Mouse (Mus musculus): ENCODE results near the gene Oscar. TPM values are rescaled to one million over a fixed set of nuclear protein-coding genes. Genes with fewer than 3 reads are reported as not detected.
"Not testable (repeated sequence)": the region's sequence is repeated elsewhere in the genome, so short reads cannot be mapped to it uniquely, and the experiment has no call there.

Oscar gene
- polyA plus RNA-seq, 1 experiment from 2014 or later: 0.27 TPM

DNA sequence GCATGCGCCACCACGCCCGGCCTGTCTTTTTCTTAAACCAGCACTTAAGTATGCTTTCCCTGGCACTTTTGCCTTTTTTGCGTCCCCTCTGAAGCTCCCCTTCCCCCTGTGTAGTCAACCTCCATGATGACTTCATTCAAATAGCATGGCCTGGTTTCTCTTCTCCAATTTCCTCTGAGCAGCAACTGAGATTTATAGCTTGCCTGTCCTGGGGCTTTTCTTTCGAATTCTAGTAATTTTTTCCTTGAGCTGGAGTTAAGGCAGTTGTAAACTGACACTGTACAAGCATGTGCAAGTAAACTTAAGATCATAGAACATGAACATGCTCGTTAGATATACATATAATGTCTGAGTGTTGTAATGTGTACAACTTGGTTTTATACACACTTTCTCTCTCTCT lies 8.6 kb downstream of the Oscar start:
- Histone ChIP-seq H3K36me3 (no peaks in the 10 kb centered on the region), H3K27me3 (no peaks in the 10 kb centered on the region), H3K4me2 (replicated peaks) (no peak overlapping the region), H3K4me1 (no peaks in the 10 kb centered on the region), H3K9ac (no peak overlapping the region), H3K4me3 (no peak overlapping the region), H3K9me3 (replicated peaks) (no peaks in the 10 kb centered on the region), H3K27ac (no peak overlapping the region)
- WGBS: 90% methylated on average over 6 of the region's 6 CpGs
- no peak for ATAC-seq (ENCODE audit: low FRiP score)

DNA sequence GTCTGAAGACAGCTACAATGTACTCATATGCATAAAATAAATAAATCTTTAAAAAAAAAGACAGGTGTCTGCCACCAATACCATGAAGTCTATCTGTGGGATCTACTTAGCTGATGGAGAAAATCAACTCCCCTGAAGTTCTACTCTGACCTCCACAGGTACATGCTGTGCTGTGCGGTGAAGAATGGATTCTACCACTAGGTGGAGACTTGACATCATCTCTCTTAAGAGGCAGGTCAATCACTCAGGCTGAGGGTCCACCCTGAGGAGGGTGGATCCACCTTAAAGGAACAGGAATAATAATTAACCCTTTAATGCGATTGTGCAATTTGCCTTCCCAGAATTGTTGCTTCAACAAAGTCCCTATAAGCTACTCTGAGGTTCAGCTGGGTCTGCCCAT lies 9.2 kb downstream of the Oscar start:
- no peaks in the 10 kb centered on the region for H3K9me3 ChIP-seq (replicated peaks)
- no peak overlapping the region for H3K9ac ChIP-seq
- no peaks in the 10 kb centered on the region for H3K36me3 ChIP-seq
- WGBS: 17% methylated on average over 2 of the region's 2 CpGs
- no peak overlapping the region for H3K4me3 ChIP-seq
- H3K4me1 ChIP-seq: no peaks in the 10 kb centered on the region
- no peak for ATAC-seq (ENCODE audit: low FRiP score)
- no peak overlapping the region for H3K4me2 ChIP-seq (replicated peaks)
- H3K27ac ChIP-seq: no peak overlapping the region
- H3K27me3 ChIP-seq: no peaks in the 10 kb centered on the region

DNA sequence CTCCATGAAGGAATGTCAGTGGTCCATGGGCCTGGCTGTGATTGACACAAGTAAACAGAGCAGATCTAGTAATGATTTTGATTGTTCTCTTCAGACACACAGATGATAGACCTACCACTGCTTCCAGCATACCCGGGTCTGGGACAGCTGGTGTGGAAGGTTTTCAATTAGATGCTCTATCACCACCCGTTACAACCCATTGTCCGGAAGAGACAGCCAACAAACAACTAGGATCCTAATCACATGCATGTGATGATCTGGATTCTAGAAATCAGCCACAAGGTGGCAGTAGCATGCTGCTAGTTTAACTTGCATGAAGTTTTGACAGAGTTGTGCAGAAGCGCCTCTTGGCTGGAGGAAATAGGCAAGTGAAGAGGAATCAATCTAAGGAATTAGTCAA lies 14.8 kb downstream of the Oscar start:
- peak; percentile 32; the same call in 1 of the 2 replicates for ATAC-seq (ENCODE audit: low FRiP score)
- no peaks in the 10 kb centered on the region for H3K27me3 ChIP-seq

DNA sequence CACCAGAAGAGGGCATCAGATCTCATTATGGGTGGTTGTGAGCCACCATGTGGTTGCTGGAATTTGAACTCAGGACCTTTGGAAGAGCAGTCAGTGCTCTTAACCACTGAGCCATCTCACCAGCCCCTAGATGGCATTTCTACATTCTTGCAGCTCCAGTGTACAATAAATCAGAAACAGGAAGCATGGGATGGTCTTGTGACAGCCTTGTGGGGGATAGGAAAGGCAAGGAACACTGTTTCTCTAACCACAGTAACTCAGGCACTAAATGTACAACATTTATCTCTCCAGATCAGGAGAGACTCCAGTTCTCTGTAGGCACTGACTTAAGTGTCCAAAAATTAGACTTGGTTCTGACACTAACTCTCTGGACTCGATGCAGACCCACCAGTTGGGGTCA lies 18.2 kb downstream of the Oscar start:
- not testable (repeated sequence) for ATAC-seq (ENCODE audit: low FRiP score); H3K27me3 ChIP-seq; H3K9ac ChIP-seq; H3K4me1 ChIP-seq; H3K27ac ChIP-seq; H3K4me2 ChIP-seq (replicated peaks); H3K36me3 ChIP-seq; H3K4me3 ChIP-seq; H3K9me3 ChIP-seq (replicated peaks)
- WGBS: 64% methylated on average over 1 of the region's 1 CpGs

More for the DNA sequence above, 14.8 kb downstream of the Oscar start:
- H3K4me3 ChIP-seq: no peak overlapping the region
- H3K27ac ChIP-seq: no peak overlapping the region
- H3K9me3 ChIP-seq (replicated peaks): no peaks in the 10 kb centered on the region
- no peaks in the 10 kb centered on the region for H3K4me1 ChIP-seq
- H3K36me3 ChIP-seq: no peaks in the 10 kb centered on the region
- 17% methylated on average over 4 of the region's 4 CpGs for WGBS
- H3K4me2 ChIP-seq (replicated peaks): no peak overlapping the region
- no peak overlapping the region for H3K9ac ChIP-seq

DNA sequence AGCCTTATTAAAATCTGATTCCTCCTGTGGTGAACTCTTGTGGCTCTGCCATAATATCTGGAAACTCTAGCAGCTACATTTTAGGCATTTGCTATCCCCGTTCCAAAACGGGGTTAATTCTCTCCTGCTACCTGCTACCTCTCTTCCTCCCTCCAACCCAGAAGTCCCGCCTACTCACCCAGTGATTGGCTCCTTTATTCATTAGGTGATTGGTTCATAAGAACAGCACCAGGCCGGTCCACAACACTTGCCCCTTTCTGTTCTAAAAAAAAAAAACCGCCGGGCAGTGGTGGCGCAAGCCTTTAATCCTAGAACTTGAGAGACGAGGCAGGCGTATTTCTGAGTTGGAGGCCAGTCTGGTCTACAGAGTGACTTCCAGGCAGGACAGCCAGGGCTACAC lies 20.8 kb downstream of the Oscar start:
- Histone ChIP-seq H3K4me2 (replicated peaks) (0 out of 2 replicates have a peak overlapping the region, but pooled peaks have one; percentile 8), H3K27me3 (no peaks in the 10 kb centered on the region), H3K36me3 (no peaks in the 10 kb centered on the region), H3K27ac (no peak overlapping the region), H3K9me3 (replicated peaks) (no peaks in the 10 kb centered on the region), H3K4me1 (no peaks in the 10 kb centered on the region), H3K4me3 (no peak overlapping the region), H3K9ac (no peak overlapping the region)
- WGBS: 18% methylated on average over 9 of the region's 9 CpGs
- no peak for ATAC-seq (ENCODE audit: low FRiP score)

DNA sequence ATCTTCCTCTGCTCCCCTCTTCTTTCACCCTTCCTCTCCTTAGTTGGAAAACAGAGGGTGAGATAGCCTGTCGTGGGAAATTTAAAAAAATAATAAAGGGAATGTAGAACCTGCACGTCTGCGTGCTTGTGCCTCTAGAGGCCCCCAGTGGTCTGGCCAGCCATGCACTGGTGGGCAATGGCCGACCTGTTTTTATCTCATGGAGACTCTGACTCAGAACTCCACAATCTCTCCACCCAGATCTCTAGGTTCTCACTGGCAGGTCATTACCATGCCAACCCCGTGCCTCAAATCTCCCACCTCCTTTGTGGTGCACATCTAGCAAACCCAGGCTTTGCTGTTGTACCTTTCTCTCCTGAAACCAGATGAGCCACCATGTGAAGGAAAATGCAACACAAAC lies 21.3 kb downstream of the Oscar start:
- no peaks in the 10 kb centered on the region for H3K36me3 ChIP-seq
- WGBS: 25% methylated on average over 5 of the region's 5 CpGs

DNA sequence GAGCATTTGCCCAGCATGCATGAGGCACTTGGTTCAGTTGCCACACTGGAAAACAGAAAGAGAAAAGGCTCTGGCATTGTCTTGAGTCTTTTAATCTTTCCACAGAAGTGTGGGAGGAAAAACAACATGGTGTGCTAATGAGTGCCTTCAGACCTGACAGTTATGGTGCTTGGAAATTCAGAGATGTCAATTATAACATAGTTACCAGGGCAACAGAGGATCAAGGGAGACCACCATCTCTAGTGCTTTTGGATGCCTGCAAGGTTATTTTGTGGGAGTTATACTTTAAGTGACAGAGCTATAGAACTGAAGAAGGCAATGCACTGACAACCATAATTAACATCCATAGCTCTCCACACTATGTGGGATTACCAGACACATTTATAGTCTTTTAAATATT lies 22.1 kb downstream of the Oscar start:
- no peak overlapping the region for H3K27ac ChIP-seq
- no peaks in the 10 kb centered on the region for H3K9me3 ChIP-seq (replicated peaks)
- no peak for ATAC-seq (ENCODE audit: low FRiP score)
- H3K27me3 ChIP-seq: no peaks in the 10 kb centered on the region
- no peaks in the 10 kb centered on the region for H3K4me1 ChIP-seq
- no peak overlapping the region for H3K4me2 ChIP-seq (replicated peaks)
- H3K36me3 ChIP-seq: no peaks in the 10 kb centered on the region
- no peak overlapping the region for H3K4me3 ChIP-seq
- no peak overlapping the region for H3K9ac ChIP-seq

More for the DNA sequence above, 21.3 kb downstream of the Oscar start:
- no peak overlapping the region for H3K27ac ChIP-seq
- no peak overlapping the region for H3K4me3 ChIP-seq
- H3K9ac ChIP-seq: no peak overlapping the region
- H3K4me1 ChIP-seq: no peaks in the 10 kb centered on the region
- H3K4me2 ChIP-seq (replicated peaks): 0 out of 2 replicates have a peak overlapping the region, but pooled peaks have one; percentile 8
- no peaks in the 10 kb centered on the region for H3K9me3 ChIP-seq (replicated peaks)
- no peak for ATAC-seq (ENCODE audit: low FRiP score)
- H3K27me3 ChIP-seq: no peaks in the 10 kb centered on the region

DNA sequence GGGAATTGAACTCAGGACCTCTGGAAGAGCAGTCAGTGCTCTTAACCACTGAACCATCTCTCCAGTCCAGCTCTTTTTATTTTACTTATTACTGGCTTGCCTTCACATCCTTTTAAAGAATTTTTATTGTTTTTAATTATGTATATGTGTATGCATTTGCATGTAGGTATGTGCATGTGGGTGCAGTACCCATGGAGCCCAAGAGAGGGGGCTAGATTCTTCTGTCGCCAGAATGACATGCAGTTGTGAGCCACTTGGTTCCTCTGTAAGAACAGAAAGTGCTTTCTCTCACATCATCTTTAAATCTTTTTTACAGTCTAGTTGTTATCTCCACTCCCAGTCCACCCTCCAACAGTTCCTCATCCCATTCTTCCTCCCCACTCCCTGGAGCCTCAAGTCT lies 24.4 kb downstream of the Oscar start:
- no peak overlapping the region for H3K4me3 ChIP-seq
- H3K9me3 ChIP-seq (replicated peaks): no peaks in the 10 kb centered on the region
- no peaks in the 10 kb centered on the region for H3K36me3 ChIP-seq
- H3K4me1 ChIP-seq: no peaks in the 10 kb centered on the region
- no peaks in the 10 kb centered on the region for H3K27me3 ChIP-seq
- ATAC-seq (ENCODE audit: low FRiP score): no peak
- no peak overlapping the region for H3K9ac ChIP-seq
- WGBS: 68% methylated on average over 1 of the region's 1 CpGs
- H3K27ac ChIP-seq: no peak overlapping the region
- H3K4me2 ChIP-seq (replicated peaks): no peak overlapping the region

DNA sequence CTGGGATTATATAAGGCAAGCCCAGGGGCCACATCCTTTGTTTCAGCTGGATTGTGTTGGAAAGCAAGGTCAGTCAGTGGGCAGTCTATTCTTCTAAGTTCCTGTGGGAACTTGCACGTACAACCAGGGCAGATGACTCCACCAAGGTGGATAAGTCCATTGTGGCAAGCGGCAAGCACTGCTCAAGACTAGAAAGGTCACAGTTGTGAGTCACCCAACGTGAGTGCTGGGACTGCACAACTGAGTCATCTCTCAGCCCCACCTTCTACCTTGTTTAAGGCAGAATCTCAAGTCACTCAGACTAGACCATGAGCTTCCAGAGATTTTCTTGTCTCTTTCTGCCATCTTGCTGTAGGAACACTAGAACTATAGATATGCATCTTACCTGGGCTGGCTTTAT lies 25.4 kb downstream of the Oscar start:
- Histone ChIP-seq H3K36me3 (no peaks in the 10 kb centered on the region), H3K4me2 (replicated peaks) (no peak overlapping the region), H3K9ac (no peak overlapping the region), H3K27me3 (no peaks in the 10 kb centered on the region), H3K9me3 (replicated peaks) (no peaks in the 10 kb centered on the region), H3K4me3 (no peak overlapping the region), H3K27ac (no peak overlapping the region), H3K4me1 (no peaks in the 10 kb centered on the region)
- ATAC-seq (ENCODE audit: low FRiP score): no peak
- WGBS: 89% methylated on average over 3 of the region's 3 CpGs

DNA sequence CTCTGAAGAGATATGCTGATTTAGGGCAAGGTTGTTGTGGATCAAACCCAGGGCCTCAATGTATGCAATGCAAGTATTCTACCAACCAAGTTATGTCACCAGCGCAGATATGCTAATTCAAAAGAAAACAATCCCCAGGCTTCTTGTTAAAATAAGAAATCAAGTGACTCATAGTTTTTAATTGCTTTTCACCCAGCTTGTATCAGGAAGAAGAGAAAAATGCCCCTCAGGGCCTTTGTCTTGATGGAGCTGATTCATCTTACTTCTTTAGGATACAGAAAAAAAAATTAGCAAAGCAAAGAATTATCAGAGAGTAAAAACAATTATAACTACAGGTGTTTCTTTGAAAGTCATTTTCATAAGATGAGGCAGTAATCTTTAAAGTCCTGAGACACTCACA lies 28.7 kb downstream of the Oscar start:
- Histone ChIP-seq H3K9me3 (replicated peaks) (no peaks in the 10 kb centered on the region), H3K4me1 (no peaks in the 10 kb centered on the region), H3K9ac (no peak overlapping the region), H3K4me2 (replicated peaks) (no peak overlapping the region), H3K4me3 (no peak overlapping the region), H3K27me3 (no peaks in the 10 kb centered on the region), H3K27ac (no peak overlapping the region), H3K36me3 (no peaks in the 10 kb centered on the region)
- no peak for ATAC-seq (ENCODE audit: low FRiP score)
- WGBS: 69% methylated on average over 1 of the region's 1 CpGs

DNA sequence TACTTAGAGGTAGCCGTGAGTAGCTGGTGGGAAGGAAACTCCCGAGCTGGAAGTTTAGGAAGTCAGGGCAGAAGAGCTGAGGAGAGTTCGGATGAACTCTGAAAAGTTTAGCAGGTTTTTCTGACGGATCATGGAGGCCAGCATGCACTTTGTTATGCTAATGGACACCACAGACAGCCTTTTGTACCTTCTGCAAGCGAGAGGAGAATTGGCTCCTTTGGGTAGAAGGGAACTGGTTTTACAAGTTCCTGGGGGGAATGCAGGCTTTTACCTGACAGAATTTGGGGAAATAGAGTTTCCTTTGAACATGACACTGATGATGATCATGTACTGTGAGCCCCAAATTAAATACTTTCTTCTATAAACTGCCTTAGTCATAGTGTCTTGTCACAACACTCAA lies 29.7 kb downstream of the Oscar start:
- WGBS: 5% methylated on average over 5 of the region's 5 CpGs
- no peak overlapping the region for H3K4me3 ChIP-seq
- H3K4me1 ChIP-seq: no peaks in the 10 kb centered on the region
- no peak overlapping the region for H3K4me2 ChIP-seq (replicated peaks)
- H3K27me3 ChIP-seq: no peaks in the 10 kb centered on the region
- no peak for ATAC-seq (ENCODE audit: low FRiP score)
- no peaks in the 10 kb centered on the region for H3K36me3 ChIP-seq
- no peak overlapping the region for H3K9ac ChIP-seq
- no peaks in the 10 kb centered on the region for H3K9me3 ChIP-seq (replicated peaks)
- no peak overlapping the region for H3K27ac ChIP-seq

DNA sequence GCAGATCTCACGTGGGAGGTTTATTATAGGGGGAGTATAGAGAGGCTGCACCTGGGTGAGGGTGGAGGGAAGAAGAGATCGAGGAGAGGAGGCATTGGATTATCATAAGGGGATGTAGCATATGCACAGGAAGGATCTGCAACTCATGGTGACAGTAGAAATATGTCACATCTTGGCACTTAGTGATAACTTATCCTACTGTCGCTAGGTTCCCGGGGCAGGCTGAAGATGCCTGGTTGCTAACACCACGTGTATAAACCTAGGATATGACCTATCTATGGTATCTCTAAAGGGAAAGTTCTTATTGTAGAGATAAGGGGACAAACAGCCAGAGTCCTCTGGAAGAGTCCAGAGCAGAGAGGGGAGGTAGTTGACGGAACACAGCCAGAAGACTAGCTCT lies 30.2 kb downstream of the Oscar start:
- WGBS: 15% methylated on average over 6 of the region's 6 CpGs
- Histone ChIP-seq H3K4me1 (no peaks in the 10 kb centered on the region), H3K4me3 (no peak overlapping the region)

DNA sequence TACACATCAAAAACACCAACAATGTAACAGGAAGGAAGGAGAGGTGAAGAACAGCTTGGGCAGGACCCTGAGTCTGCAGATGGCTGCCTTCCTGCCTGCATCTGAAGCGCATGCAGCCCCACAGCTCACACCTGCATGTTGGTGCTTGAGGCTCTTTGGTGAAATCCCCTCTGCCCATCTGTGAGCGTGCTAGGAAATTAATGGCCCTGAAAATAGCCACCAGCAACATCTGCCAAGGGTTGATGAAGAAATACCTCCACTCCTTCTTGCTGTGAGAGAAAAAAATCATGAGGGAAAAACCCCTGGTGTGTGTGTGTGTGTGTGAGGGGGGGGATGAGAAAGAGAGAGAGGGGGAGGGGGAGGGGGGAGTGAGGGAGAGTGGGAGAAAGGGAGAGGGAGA lies 35.9 kb downstream of the Oscar start:
- Histone ChIP-seq H3K9ac (no peak overlapping the region), H3K27me3 (no peaks in the 10 kb centered on the region), H3K27ac (no peak overlapping the region), H3K36me3 (no peaks in the 10 kb centered on the region), H3K9me3 (replicated peaks) (no peaks in the 10 kb centered on the region), H3K4me2 (replicated peaks) (no peak overlapping the region), H3K4me3 (no peak overlapping the region), H3K4me1 (no peaks in the 10 kb centered on the region)
- ATAC-seq (ENCODE audit: low FRiP score): no peak
- 63% methylated on average over 2 of the region's 2 CpGs for WGBS

More for the DNA sequence above, 30.2 kb downstream of the Oscar start:
- H3K27ac ChIP-seq: no peak overlapping the region
- H3K27me3 ChIP-seq: no peaks in the 10 kb centered on the region
- no peaks in the 10 kb centered on the region for H3K36me3 ChIP-seq
- ATAC-seq (ENCODE audit: low FRiP score): no peak
- H3K9ac ChIP-seq: no peak overlapping the region
- no peaks in the 10 kb centered on the region for H3K9me3 ChIP-seq (replicated peaks)
- no peak overlapping the region for H3K4me2 ChIP-seq (replicated peaks)

Measured in hindbrain, embryonic 12.5 days (tissue).